Mouse (Mus musculus) layer of hippocampus, postnatal 14 days (tissue): ENCODE measurements around the gene Ccl9. TPM values are rescaled to one million over a fixed set of nuclear protein-coding genes. Genes with fewer than 3 reads are reported as not detected.

Experiments used
- DNase-seq, 2 experiments: peaks; one replicate each; pipeline ENCODE4 v3.0.0; 2021 to 2022; ENCODE audit warnings: low spot score in 2 of 2, mixed read lengths in 1 of 2
- total RNA-seq, 2 experiments: library from RNA; stranded (reverse); gene quantifications; 2 replicates each; pipeline ENCODE4 v1.2.3; 2021

Gene Ccl9
- total RNA-seq, 2 experiments from 2014 or later = 5.6 to 6.8 TPM

GRCm38 (mm10) chr11:83541415-83541814, 37.0 kb downstream of the Ccl9 start:
- DNase-seq = no peak

- no peak for DNase-seq
These were observed 37.5 kb downstream of the Ccl9 start for GRCm38 (mm10) chr11:83540931-83541330.

- no peak for DNase-seq
These were observed 39.6 kb downstream of the Ccl9 start for GRCm38 (mm10) chr11:83538705-83539314.

GRCm38 (mm10) chr11:83536831-83537230, 41.6 kb downstream of the Ccl9 start:
- DNase-seq = no peak

- peak; percentile 63 to 68 for DNase-seq
These were observed 43.6 kb downstream of the Ccl9 start for GRCm38 (mm10) chr11:83534609-83535423.

GRCm38 (mm10) chr11:83534143-83534542, 44.3 kb downstream of the Ccl9 start:
- no peak for DNase-seq

- DNase-seq = no peak
These were observed 45.2 kb downstream of the Ccl9 start for GRCm38 (mm10) chr11:83533192-83533591.

GRCm38 (mm10) chr11:83530360-83530759, 48.1 kb downstream of the Ccl9 start, which contains the start of gene Ccl5:
TSS of gene Ccl5 (minus strand) at chr11:83530518.
- no peak for DNase-seq

- no peak for DNase-seq
These were observed 49.4 kb downstream of the Ccl9 start for GRCm38 (mm10) chr11:83529024-83529423.

Other genes with a start within 250 kb of the Ccl9 start
- 100 to 1,000 TPM; 219 to 224 TPM for gene Rasl10b, start 169.5 kb downstream of the Ccl9 start, total RNA-seq
- gene Gas2l2, start 149.2 kb downstream of the Ccl9 start, total RNA-seq = 1 to 10 TPM in 1 of 2 experiments, under 1 TPM in 1; 0.29 to 1.0 TPM
- gene 1700020L24Rik, start 141.0 kb downstream of the Ccl9 start, total RNA-seq = not detected
- 1 to 10 TPM; 3.2 to 3.3 TPM for gene Mmp28, start 115.6 kb downstream of the Ccl9 start, total RNA-seq
- 10 to 100 TPM; 64.1 to 65.9 TPM for gene Taf15, start 105.5 kb downstream of the Ccl9 start, total RNA-seq
- gene Heatr9, start 56.5 kb downstream of the Ccl9 start, total RNA-seq = not detected
- gene Ccl5, start 48.1 kb downstream of the Ccl9 start, total RNA-seq = not detected
- 1 to 10 TPM; 1.2 to 1.5 TPM for gene Ccl6, start 14.5 kb upstream of the Ccl9 start, total RNA-seq
- not detected for gene Rpl9-ps1, start 67.0 kb upstream of the Ccl9 start, total RNA-seq
- not detected for gene Ccl3, start 70.7 kb upstream of the Ccl9 start, total RNA-seq
- gene Ccl4, start 83.9 kb upstream of the Ccl9 start, total RNA-seq = not detected
- gene Wfdc17, start 125.4 kb upstream of the Ccl9 start, total RNA-seq = not detected
- gene Wfdc18, start 130.4 kb upstream of the Ccl9 start, total RNA-seq = not detected
- gene Wfdc21, start 168.3 kb upstream of the Ccl9 start, total RNA-seq = not detected
- 10 to 100 TPM; 16.6 to 19.5 TPM for gene Heatr6, start 175.1 kb upstream of the Ccl9 start, total RNA-seq